Mouse (Mus musculus) limb, embryonic 13.5 days (tissue): Measurements from ENCODE around the gene Aicda. TPM values are rescaled to one million over a fixed set of nuclear protein-coding genes. Genes with fewer than 3 reads are reported as not detected.
"Not testable (repeated sequence)": the region's sequence is repeated elsewhere in the genome, so short reads cannot be mapped to it uniquely, and the experiment has no call there.

Source experiments
- ATAC-seq: fragments of 200-750 bp; cut with Nextera tagmentation; 2 replicates; pipeline ENCODE4 v1.8.0; 2017; ENCODE audit warnings: low read depth, moderate number of reproducible peaks, moderate TSS enrichment; ENCODE audit not compliant: low FRiP score
- H3K27ac ChIP-seq: fragments of 300-500 bp; sonication (generic); 2 replicates; pipeline ENCODE4 v1.5.1; 2015; ENCODE audit warnings: inconsistent platforms, mild to moderate bottlenecking, moderate library complexity
- H3K27me3 ChIP-seq: fragments of 300-500 bp; sonication (generic); 2 replicates; pipeline ENCODE4 v1.6.1; 2015; ENCODE audit warnings: mild to moderate bottlenecking, inconsistent platforms
- H3K36me3 ChIP-seq: fragments of 300-500 bp; sonication (generic); 2 replicates; pipeline ENCODE4 v1.6.1; 2015; ENCODE audit warnings: inconsistent platforms, mild to moderate bottlenecking, moderate library complexity
- H3K4me1 ChIP-seq: fragments of 300-500 bp; sonication (generic); 2 replicates; pipeline ENCODE4 v1.6.1; 2015; ENCODE audit warnings: inconsistent platforms
- H3K4me2 ChIP-seq: fragments of 300-500 bp; sonication (generic); replicated peaks from 2 replicates; pipeline ENCODE4 v1.6.1; 2015; ENCODE audit warnings: inconsistent platforms, mild to moderate bottlenecking, moderate library complexity
- H3K4me3 ChIP-seq: fragments of 300-500 bp; sonication (generic); 2 replicates; pipeline ENCODE4 v1.5.1; 2015; ENCODE audit warnings: moderate library complexity, mild to moderate bottlenecking, inconsistent platforms
- H3K9ac ChIP-seq: fragments of 300-500 bp; sonication (generic); 2 replicates; pipeline ENCODE4 v1.6.1; 2015; ENCODE audit warnings: mild to moderate bottlenecking, inconsistent platforms
- H3K9me3 ChIP-seq: fragments of 300-500 bp; sonication (generic); 2 replicates; pipeline ENCODE4 v1.6.1; 2016; ENCODE audit warnings: inconsistent platforms
- WGBS: fragments of 180-500 bp; shearing (Covaris S2); methylation state at CpG from one replicate; pipeline ENCODE4 v1.1.7; 2015; 5-methylcytosine and 5-hydroxymethylcytosine counted together
- polyA plus RNA-seq: library from polyadenylated mRNA; unstranded; fragments of >200 nt; fragmentation: Nextera tagmentation; extraction: Ambion mirVana; gene quantifications from 2 replicates; pipeline ENCODE4 v1.2.1, GENCODE M21; 2015

Gene Aicda
- polyA plus RNA-seq, 1 experiment from 2014 or later, result 0.43 TPM

DNA sequence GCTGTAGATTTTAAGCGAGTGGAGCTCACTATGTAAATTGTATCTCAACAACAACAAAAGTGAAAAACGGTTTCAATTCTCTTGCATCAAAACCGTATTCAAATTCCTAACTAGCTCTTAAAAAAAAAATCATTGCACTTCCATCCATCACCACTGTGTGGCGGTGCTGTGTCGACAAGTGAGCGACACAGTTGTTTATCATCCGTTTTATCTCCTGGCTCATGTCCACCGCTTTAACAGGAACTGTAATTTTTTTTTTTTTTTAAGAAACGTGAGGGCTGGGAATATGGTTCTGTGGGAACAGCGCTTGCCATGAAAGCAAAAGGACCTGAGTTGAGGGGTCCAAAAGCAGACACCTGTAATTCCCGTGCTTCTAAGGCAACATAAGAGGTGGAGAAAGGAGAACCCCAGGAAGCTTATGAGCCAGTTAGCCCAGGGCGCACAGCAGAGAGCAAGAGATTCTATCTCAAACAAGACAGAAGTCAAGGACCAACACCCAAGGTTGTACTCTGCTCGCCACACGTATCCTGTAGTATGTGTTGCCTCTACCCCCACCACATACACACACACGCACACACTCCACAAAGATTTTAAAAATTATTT lies 3.5 kb downstream of the Aicda start:
- 23% methylated on average over 15 of the region's 15 CpGs for WGBS
- no peak overlapping the region for H3K4me3 ChIP-seq

DNA sequence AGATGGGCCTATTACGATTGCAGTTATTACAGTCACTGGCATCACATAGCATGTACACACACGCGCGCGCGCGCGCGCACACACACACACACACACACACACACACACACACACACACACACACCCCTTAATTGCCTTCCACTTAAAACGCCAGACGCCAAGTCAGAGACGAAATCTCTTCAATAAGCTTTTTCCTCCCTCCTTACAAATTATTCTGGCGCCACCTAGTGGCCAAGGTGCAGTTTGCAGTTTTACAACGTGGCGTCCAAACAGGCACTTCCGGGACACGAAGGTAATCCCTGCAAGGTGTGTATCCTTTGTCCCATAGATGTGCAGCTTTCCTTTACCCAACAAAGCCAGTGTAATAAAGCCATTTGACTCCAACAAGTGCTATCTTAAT lies 6.8 kb downstream of the Aicda start:
- Histone ChIP-seq H3K9ac (no peak overlapping the region), H3K27ac (no peak overlapping the region), H3K36me3 (no peaks in the 10 kb centered on the region), H3K9me3 (no peaks in the 10 kb centered on the region), H3K27me3 (peaks cover 18% of the 10 kb centered on the region), H3K4me1 (peaks cover 14% of the 10 kb centered on the region; the same call in 1 of the 2 replicates), H3K4me2 (peak overlapping the region; percentile 53), H3K4me3 (peak overlapping the region; percentile 18)
- 0 out of 2 replicates have a peak, but pooled peaks have one; percentile 24 for ATAC-seq
- WGBS, result 12% methylated on average over 17 of the region's 17 CpGs

More for the DNA sequence above, 3.5 kb downstream of the Aicda start:
- Histone ChIP-seq H3K9me3 (no peaks in the 10 kb centered on the region), H3K9ac (no peak overlapping the region), H3K27me3 (peaks cover 18% of the 10 kb centered on the region), H3K36me3 (no peaks in the 10 kb centered on the region), H3K4me2 (peak overlapping the region; percentile 35), H3K4me1 (peaks cover 8% of the 10 kb centered on the region; the same call in 1 of the 2 replicates), H3K27ac (no peak overlapping the region)
- no peak for ATAC-seq

DNA sequence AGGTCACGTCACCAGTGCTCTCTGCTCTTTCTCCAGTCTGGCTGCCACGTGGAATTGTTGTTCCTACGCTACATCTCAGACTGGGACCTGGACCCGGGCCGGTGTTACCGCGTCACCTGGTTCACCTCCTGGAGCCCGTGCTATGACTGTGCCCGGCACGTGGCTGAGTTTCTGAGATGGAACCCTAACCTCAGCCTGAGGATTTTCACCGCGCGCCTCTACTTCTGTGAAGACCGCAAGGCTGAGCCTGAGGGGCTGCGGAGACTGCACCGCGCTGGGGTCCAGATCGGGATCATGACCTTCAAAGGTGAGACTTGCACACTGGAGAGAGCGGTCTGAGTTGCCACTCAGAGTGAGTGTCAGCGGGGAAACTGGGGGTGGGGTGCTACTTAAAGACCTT lies 7.4 kb downstream of the Aicda start:
- Histone ChIP-seq H3K27me3 (peaks cover 12% of the 10 kb centered on the region), H3K4me2 (no peak overlapping the region), H3K9ac (no peak overlapping the region), H3K4me1 (peaks cover 14% of the 10 kb centered on the region; the same call in 1 of the 2 replicates), H3K9me3 (no peaks in the 10 kb centered on the region), H3K36me3 (no peaks in the 10 kb centered on the region), H3K27ac (no peak overlapping the region), H3K4me3 (no peak overlapping the region)
- ATAC-seq, result peak; percentile 31; the same call in 1 of the 2 replicates
- WGBS, result 81% methylated on average over 20 of the region's 20 CpGs

DNA sequence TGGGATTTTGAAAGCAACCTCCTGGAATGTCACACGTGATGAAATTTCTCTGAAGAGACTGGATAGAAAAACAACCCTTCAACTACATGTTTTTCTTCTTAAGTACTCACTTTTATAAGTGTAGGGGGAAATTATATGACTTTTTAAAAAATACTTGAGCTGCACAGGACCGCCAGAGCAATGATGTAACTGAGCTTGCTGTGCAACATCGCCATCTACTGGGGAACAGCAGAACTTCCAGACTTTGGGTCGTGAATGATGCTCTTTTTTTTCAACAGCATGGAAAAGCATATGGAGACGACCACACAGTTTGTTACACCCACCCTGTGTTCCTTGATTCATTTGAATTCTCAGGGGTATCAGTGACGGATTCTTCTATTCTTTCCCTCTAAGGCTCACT lies 8.9 kb downstream of the Aicda start:
- Histone ChIP-seq H3K36me3 (no peaks in the 10 kb centered on the region), H3K9me3 (no peaks in the 10 kb centered on the region), H3K4me2 (peak overlapping the region; percentile 42), H3K27ac (no peak overlapping the region), H3K27me3 (peaks cover 10% of the 10 kb centered on the region), H3K9ac (no peak overlapping the region), H3K4me1 (peaks cover 14% of the 10 kb centered on the region; the same call in 1 of the 2 replicates), H3K4me3 (peak overlapping the region; percentile 17; the same call in 1 of the 2 replicates)
- peak; percentile 29; the same call in 1 of the 2 replicates for ATAC-seq
- 2% methylated on average over 6 of the region's 6 CpGs for WGBS

DNA sequence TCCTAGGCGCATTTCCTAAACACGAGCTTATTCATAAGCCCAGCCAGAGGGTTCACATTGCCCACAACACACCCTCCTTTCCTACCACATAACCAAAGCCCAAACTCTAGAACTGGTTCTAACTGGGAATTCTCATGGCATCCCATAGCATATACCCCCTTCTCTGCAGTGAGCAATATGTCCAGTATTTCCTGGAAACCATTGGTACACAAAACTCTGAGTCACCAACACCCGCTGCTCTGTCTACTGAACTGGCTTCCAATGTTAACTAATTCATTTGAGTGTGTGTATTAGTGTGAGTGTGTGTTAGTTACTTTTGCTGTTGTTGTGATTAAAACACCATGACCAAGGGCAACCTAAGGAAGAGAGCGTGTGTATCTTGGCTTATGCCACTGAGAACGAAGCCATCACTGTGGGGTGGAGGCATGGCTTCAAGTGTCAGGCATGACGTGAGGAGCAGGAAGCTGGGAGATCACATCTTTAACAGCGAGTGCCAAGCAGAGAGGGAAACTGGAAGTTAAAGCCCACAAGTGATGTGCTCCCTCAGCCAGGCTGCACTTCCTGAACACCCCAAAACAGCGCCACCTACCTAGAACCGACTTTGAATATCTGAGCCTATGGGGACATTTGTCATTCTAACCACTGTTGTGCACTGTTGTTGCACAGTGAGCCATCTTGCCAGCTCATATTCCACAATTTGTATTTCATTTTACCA lies 11.6 kb downstream of the Aicda start:
- Histone ChIP-seq H3K4me1 (0 out of 2 replicates have a peak, but pooled peaks cover 14% of the 10 kb centered on the region), H3K9me3 (no peaks in the 10 kb centered on the region), H3K4me3 (no peak overlapping the region), H3K36me3 (no peaks in the 10 kb centered on the region), H3K27me3 (peaks cover 10% of the 10 kb centered on the region), H3K4me2 (no peak overlapping the region), H3K9ac (no peak overlapping the region), H3K27ac (no peak overlapping the region)
- no peak for ATAC-seq
- WGBS, result 88% methylated on average over 9 of the region's 9 CpGs

DNA sequence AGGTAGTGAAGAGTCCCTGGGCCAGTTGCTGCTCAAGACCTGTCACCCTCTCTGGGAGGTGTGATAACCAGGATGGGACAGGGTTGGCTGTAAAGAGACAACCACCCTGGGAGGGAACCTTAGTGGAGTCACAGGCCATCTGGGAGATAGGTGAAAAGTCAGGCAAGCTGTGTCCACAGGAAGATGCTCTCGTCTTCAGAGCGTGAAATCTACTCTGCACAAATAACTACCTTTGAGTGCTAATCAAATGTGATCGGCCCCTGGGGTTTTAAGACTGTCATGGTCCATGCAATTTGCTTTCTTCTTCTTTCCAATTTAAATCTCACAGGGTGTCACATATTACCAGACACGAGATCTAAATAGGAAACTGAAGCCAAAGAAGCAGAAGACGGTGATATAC lies 15.5 kb downstream of the Aicda start:
- no peak for ATAC-seq
- WGBS, result 57% methylated on average over 5 of the region's 5 CpGs
- Histone ChIP-seq H3K36me3 (no peaks in the 10 kb centered on the region), H3K4me3 (no peak overlapping the region), H3K27me3 (no peaks in the 10 kb centered on the region), H3K4me1 (no peaks in the 10 kb centered on the region), H3K27ac (no peak overlapping the region), H3K4me2 (no peak overlapping the region), H3K9ac (no peak overlapping the region), H3K9me3 (no peaks in the 10 kb centered on the region)

DNA sequence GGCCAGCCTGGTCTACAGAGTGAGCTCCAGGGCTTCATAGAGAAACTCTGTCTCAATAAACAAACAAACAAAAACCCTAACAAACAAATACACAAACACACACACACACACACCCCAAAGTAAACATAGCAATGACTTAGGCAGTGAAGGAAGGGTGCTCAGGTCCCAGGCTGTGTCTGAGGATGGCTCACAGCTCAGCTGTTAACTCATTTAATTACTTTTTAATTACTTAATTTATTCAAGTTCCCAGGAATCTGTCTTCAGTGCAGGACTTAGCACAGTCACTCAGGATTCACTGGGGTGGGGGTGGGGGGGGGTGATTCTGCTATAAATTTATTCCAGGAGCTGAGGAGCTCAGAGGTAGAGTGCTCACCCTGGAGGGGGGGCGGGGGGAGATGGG lies 16.2 kb downstream of the Aicda start:
- Histone ChIP-seq H3K27me3 (no peaks in the 10 kb centered on the region), H3K4me2 (no peak overlapping the region), H3K4me3 (no peak overlapping the region), H3K9ac (no peak overlapping the region), H3K27ac (no peak overlapping the region), H3K36me3 (no peaks in the 10 kb centered on the region), H3K9me3 (no peaks in the 10 kb centered on the region), H3K4me1 (no peaks in the 10 kb centered on the region)
- 33% methylated on average over 1 of the region's 1 CpGs for WGBS
- no peak for ATAC-seq

DNA sequence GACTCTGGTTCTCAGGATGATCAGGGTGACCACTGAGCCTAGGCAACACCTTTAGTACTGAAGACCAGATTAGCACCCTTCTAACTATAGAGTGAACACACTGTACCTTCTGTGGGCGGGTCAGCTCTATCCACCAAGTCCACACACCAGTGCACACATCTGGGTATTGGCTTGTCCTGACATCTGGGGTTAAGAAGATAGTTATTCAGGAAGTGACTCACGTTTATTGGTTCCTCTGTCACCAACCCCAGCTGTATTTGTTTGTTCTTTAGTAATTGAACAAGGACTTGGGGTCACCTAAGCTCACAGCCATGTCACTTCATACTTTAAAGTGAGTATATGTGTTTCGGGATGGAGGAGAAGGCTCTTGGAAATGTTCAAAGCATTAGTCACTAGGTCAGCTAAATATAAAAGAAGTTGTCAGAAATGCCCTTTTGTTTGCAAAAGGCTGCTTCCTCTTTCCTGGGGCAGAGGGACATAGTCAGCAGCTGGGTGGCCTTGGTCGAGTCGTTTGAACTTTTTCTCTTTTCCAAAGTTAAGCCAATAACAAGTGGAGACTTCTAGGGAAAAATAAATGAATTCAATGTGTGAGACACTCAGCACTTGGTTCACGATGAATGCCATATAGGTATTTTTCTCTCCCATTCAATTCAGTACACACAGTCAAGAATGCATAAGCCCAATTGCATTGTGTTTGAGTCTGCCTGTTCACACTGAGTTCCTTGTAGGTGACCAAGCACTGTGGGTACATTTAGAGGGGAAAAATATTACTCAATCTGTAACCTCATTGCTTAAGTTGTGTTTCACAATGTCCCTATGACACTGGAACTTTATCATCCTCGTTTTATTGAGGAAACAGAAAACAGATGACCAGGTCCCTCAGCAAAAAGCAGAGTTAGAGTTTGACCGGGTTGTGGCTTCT lies 17.4 kb downstream of the Aicda start:
- Histone ChIP-seq H3K4me3 (no peak overlapping the region), H3K4me1 (no peaks in the 10 kb centered on the region), H3K27ac (no peak overlapping the region), H3K9ac (no peak overlapping the region), H3K4me2 (no peak overlapping the region), H3K27me3 (no peaks in the 10 kb centered on the region), H3K9me3 (no peaks in the 10 kb centered on the region), H3K36me3 (no peaks in the 10 kb centered on the region)
- ATAC-seq, result no peak
- 50% methylated on average over 8 of the region's 8 CpGs for WGBS

DNA sequence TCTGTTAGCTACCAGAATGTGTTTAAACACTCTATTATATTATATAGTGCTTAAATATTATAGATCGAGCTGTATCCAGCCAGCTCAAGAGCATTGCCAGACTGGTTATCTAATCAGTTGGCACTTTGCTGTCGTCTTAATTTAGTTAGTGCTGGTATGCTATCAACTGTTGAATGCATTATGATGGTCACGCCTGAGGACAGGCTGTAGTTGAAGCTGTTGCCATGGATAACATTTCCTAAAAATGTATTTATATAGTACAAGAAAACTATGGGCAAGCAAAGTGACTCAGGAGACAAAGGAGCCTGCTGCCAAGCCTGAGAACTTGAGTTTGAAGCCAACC lies 18.0 kb downstream of the Aicda start:
- Histone ChIP-seq H3K9ac (no peak overlapping the region), H3K36me3 (no peaks in the 10 kb centered on the region), H3K27me3 (no peaks in the 10 kb centered on the region), H3K27ac (no peak overlapping the region), H3K9me3 (no peaks in the 10 kb centered on the region), H3K4me2 (no peak overlapping the region), H3K4me1 (no peaks in the 10 kb centered on the region), H3K4me3 (no peak overlapping the region)
- no peak for ATAC-seq
- 88% methylated on average over 3 of the region's 3 CpGs for WGBS

DNA sequence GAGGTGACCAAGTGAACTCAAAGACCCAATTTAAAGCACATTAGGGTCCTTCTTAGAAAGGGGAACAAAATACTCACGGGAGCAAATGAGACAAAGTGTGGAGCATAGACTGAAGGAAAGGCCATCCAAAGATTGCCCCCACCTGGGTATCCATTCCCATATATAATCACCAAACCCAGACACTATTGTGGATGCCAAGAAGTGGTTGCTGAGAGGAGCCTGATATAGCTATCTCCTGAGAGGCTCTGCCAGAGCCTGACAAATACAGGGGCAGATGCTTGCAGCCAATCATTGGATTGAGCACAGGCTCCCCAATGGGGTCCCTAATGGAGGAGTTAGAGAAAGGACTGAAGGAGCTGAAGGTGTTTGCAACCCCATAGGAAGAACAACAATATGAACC lies 21.4 kb downstream of the Aicda start:
- not testable (repeated sequence) for H3K4me2 ChIP-seq, H3K4me3 ChIP-seq, H3K27ac ChIP-seq, H3K27me3 ChIP-seq, ATAC-seq, H3K4me1 ChIP-seq, H3K9ac ChIP-seq, H3K36me3 ChIP-seq, H3K9me3 ChIP-seq
- WGBS, result 91% methylated on average over 1 of the region's 1 CpGs

DNA sequence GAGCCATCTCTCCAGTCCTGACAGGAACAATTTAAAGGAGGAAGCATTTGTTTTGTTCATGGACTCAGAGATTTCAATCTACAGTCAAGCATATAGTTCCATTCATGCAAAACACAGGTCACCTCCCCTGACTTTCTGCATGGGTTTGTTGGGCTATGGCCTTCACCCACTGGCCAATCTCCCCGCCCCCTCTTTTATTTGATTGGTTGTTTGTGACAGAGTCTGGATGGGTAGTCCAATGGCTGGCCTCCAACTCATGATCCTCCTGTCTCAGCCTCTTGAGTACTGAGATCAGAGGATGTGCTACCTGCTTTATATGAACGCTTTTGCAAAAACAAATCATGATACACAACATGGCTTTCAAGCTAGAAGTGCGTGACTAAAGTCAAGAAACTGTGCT lies 23.4 kb downstream of the Aicda start:
- 89% methylated on average over 3 of the region's 3 CpGs for WGBS
- no peak for ATAC-seq
- no peak overlapping the region for H3K4me2 ChIP-seq

DNA sequence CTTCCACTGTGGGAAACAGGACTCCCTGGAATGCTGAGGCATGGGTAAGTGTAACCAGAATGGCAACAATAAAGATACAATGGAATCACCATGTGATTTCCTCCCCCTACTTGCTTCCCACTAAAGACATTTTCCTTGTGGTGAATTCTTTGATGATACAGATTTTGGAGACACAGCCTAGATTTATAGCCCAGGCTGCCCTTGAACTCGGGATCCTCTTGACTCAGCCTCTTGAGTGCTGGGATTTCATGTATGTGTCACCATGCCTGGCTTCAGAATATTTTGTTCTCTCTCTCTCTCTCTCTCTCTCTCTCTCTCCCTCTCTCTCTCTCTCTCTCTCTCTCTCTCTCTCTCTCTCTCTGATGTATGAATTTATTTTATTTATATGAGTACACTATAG lies 25.5 kb downstream of the Aicda start:
- no peaks in the 10 kb centered on the region for H3K4me1 ChIP-seq
- WGBS, result 71% methylated on average over 1 of the region's 1 CpGs
- no peak for ATAC-seq

More for the DNA sequence above, 23.4 kb downstream of the Aicda start:
- no peak overlapping the region for H3K9ac ChIP-seq
- no peaks in the 10 kb centered on the region for H3K36me3 ChIP-seq
- no peak overlapping the region for H3K4me3 ChIP-seq
- H3K4me1 ChIP-seq, result no peaks in the 10 kb centered on the region
- no peaks in the 10 kb centered on the region for H3K27me3 ChIP-seq
- H3K27ac ChIP-seq, result no peak overlapping the region
- H3K9me3 ChIP-seq, result no peaks in the 10 kb centered on the region

More for the DNA sequence above, 25.5 kb downstream of the Aicda start:
- H3K4me2 ChIP-seq, result no peak overlapping the region
- no peak overlapping the region for H3K4me3 ChIP-seq
- no peaks in the 10 kb centered on the region for H3K9me3 ChIP-seq
- no peaks in the 10 kb centered on the region for H3K27me3 ChIP-seq
- H3K9ac ChIP-seq, result no peak overlapping the region
- no peak overlapping the region for H3K27ac ChIP-seq
- H3K36me3 ChIP-seq, result no peaks in the 10 kb centered on the region
